Mouse (Mus musculus): Measurements from ENCODE around the gene Tagln. TPM values are rescaled to one million over a fixed set of nuclear protein-coding genes. Genes with fewer than 3 reads are reported as not detected.

Tagln gene
- total and polyA plus RNA-seq, 3 experiments = 0.59 to 2.3 TPM; not detected in 1

DNA sequence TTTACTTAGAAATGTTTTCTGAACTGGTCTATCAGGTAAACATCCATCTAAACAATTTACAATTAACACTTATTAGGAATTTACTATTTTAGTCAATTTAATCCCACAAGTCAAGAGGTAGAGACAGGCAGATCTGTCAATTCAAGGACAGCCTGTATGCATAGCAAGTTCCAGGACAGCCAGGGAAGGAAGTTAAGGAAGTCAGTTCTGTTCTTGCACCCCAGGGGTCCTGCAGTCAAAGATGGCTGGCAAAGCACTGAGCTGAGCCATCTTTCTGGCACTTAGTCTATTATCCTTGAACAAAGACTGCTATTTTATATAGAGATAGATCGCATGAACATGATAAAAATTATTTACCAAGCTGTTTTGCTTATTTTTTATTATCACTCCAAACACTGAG lies 44.8 kb upstream of the Tagln start:
- H3K36me3 ChIP-seq (replicated peaks in 1 of 2; ENCODE audit: control insufficient read depth in 1 of 2, insufficient read depth in 1 of 2, low read length in 1 of 2) = peaks cover 9 to 65% of the 10 kb centered on the region in 2 experiments
- dilution Hi-C loops (cut with MboI; ENCODE audit: extremely low pct_ligation_motif_present, extremely low pct_unique_long_range_greater_than_20kb, low sequenced_read_pairs) = no loop called here
- H3K9ac ChIP-seq (ENCODE audit: insufficient read depth, low read depth) = no peak overlapping the region
- H3K27me3 ChIP-seq (replicated peaks) = no peaks in the 10 kb centered on the region
- peaks cover 5 to 50% of the 10 kb centered on the region in 2 experiments; a peak in 3 of 4 replicates for H3K4me1 ChIP-seq (ENCODE audit: control insufficient read depth in 1 of 2, insufficient read depth in 2 of 2)
- in situ Hi-C loops (cut with MboI; ENCODE audit: low pct_ligation_motif_present, low pct_unique_long_range_greater_than_20kb, low sequenced_read_pairs) = no loop called here
- peaks cover 81% of the 10 kb centered on the region for H3K79me2 ChIP-seq (replicated peaks; ENCODE audit: control insufficient read depth, extremely low read depth, insufficient read depth, poor library complexity, severe bottlenecking)
- TF ChIP-seq MAX (IDR thresholded peaks at IDR 0.05; ENCODE audit: low read length) (no peak), USF1 (IDR thresholded peaks at IDR 0.05; ENCODE audit: low read depth, low read length) (no peak), CHD1 (IDR thresholded peaks at IDR 0.05; ENCODE audit: low read depth, low read length) (no peak), HCFC1 (IDR thresholded peaks at IDR 0.05; ENCODE audit: low read depth, low read length) (no peak), TBP (conservative IDR thresholded peaks at IDR 0.05; ENCODE audit: low read depth, low read length) (no peak), KAT2A (IDR thresholded peaks at IDR 0.05; ENCODE audit: insufficient replicate concordance, low read length) (no peak), RCOR1 (conservative IDR thresholded peaks at IDR 0.05; ENCODE audit: low read depth, low read length) (no peak), BHLHE40 (IDR thresholded peaks at IDR 0.05; ENCODE audit: low read depth, low read length) (no peak), ZC3H11A (IDR thresholded peaks at IDR 0.05; ENCODE audit: low read depth, low read length) (no peak), SMC3 (IDR thresholded peaks at IDR 0.05; ENCODE audit: low read depth, low read length) (no peak), PAX5 (IDR thresholded peaks at IDR 0.05; ENCODE audit: low read length) (no peak), JUND (conservative IDR thresholded peaks at IDR 0.05; ENCODE audit: low read depth, low read length) (no peak), USF2 (conservative IDR thresholded peaks at IDR 0.05; ENCODE audit: low read depth, low read length) (no peak), POLR2A (IDR thresholded peaks at IDR 0.05; ENCODE audit: low read depth, low read length) (no peak), ETS1 (conservative IDR thresholded peaks at IDR 0.05; ENCODE audit: low read depth, low read length) (no peak), MYC (IDR thresholded peaks at IDR 0.05; ENCODE audit: low read depth, low read length) (no peak), SIN3A (IDR thresholded peaks at IDR 0.05; ENCODE audit: low read length) (no peak), E2F4 (IDR thresholded peaks at IDR 0.05; ENCODE audit: insufficient replicate concordance, low read depth, low read length) (no peak), ELF1 (IDR thresholded peaks at IDR 0.05; ENCODE audit: low read depth, low read length) (no peak)
- DNase-seq (ENCODE audit: extremely low read depth) = no peak
- H3K4me3 ChIP-seq (replicated peaks in 1 of 3; ENCODE audit: low read depth in 2 of 3, low read length in 2 of 3, poor library complexity in 1 of 3) = no peak overlapping the region
- no peak overlapping the region for H3K27ac ChIP-seq (ENCODE audit: insufficient read depth, low read depth)
- H3K4me2 ChIP-seq (ENCODE audit: insufficient read depth, low read depth, poor library complexity, severe bottlenecking) = 0 out of 2 replicates have a peak overlapping the region, but pooled peaks have one; percentile 27
- H3K9me3 ChIP-seq (replicated peaks; ENCODE audit: low read length) = no peaks in the 10 kb centered on the region

GRCm38 (mm10) chr9:45979778-45980177 lies 43.9 kb upstream of the Tagln start:
- no peak overlapping the region for H3K27ac ChIP-seq (ENCODE audit: insufficient read depth, low read depth)
- no peaks in the 10 kb centered on the region for H3K9me3 ChIP-seq (replicated peaks; ENCODE audit: low read length)
- no peak overlapping the region for H3K4me3 ChIP-seq (replicated peaks in 1 of 3; ENCODE audit: low read depth in 2 of 3, low read length in 2 of 3, poor library complexity in 1 of 3)
- H3K9ac ChIP-seq (ENCODE audit: insufficient read depth, low read depth) = no peak overlapping the region
- no peak for DNase-seq (ENCODE audit: extremely low read depth)
- dilution Hi-C loops (cut with MboI; ENCODE audit: extremely low pct_ligation_motif_present, extremely low pct_unique_long_range_greater_than_20kb, low sequenced_read_pairs) = no loop called here
- peaks cover 81% of the 10 kb centered on the region for H3K79me2 ChIP-seq (replicated peaks; ENCODE audit: control insufficient read depth, extremely low read depth, insufficient read depth, poor library complexity, severe bottlenecking)
- in situ Hi-C loops (cut with MboI; ENCODE audit: low pct_ligation_motif_present, low pct_unique_long_range_greater_than_20kb, low sequenced_read_pairs) = no loop called here
- H3K36me3 ChIP-seq (replicated peaks in 1 of 2; ENCODE audit: control insufficient read depth in 1 of 2, insufficient read depth in 1 of 2, low read length in 1 of 2) = peaks cover 13 to 72% of the 10 kb centered on the region in 2 experiments
- no peaks in the 10 kb centered on the region for H3K27me3 ChIP-seq (replicated peaks)
- peaks cover 5 to 48% of the 10 kb centered on the region in 2 experiments; a peak in 3 of 4 replicates for H3K4me1 ChIP-seq (ENCODE audit: control insufficient read depth in 1 of 2, insufficient read depth in 2 of 2)
- H3K4me2 ChIP-seq (ENCODE audit: insufficient read depth, low read depth, poor library complexity, severe bottlenecking) = no peak overlapping the region
- TF ChIP-seq UBTF (IDR thresholded peaks at IDR 0.05; ENCODE audit: low read depth, low read length) (no peak), JUND (conservative IDR thresholded peaks at IDR 0.05; ENCODE audit: low read depth, low read length) (no peak), SMC3 (IDR thresholded peaks at IDR 0.05; ENCODE audit: low read depth, low read length) (no peak), JUN (IDR thresholded peaks at IDR 0.05; ENCODE audit: insufficient read depth, low read depth, low read length) (no peak)
